Mouse (Mus musculus): Measurements from ENCODE around the gene Pdf.
"Not testable (repeated sequence)": the region's sequence is repeated elsewhere in the genome, so short reads cannot be mapped to it uniquely, and the experiment has no call there.

Gene Pdf

GRCm38 (mm10) chr8:107056076-107056972, 7.9 kb upstream of the Pdf start, which contains the start of the genes Cog8 and Nip7:
Gene Cog8, minus strand, starts transcription at chr8:107056689.
Gene Nip7, plus strand, starts transcription at chr8:107056877.
- ChIA-PET CTCF (interaction anchor here in 1 of 4 experiments (0.6 to 1.2 kb wide), 2 partner anchors 25 to 178 kb away, joined by 3 read pairs; partner anchors contain the start of gene Vps4a), POLR2A (interaction anchor here in 3 of 4 experiments (0.9 to 7.9 kb wide), 23 partner anchors 8 to 169 kb away, joined by 3 to 62 read pairs (median 4); partner anchors contain the start of genes Pdf (in 3 of the 3), Tmed6 (in 1 of the 3) and Utp4 (in 1 of the 3))

- CTCF ChIA-PET, result interaction anchor here in 2 of 4 experiments (0.6 to 0.9 kb wide), 2 partner anchors 14 to 50 kb away, joined by 3 to 5 read pairs; no protein-coding TSS in a partner anchor
- POLR2A ChIA-PET, result interaction anchor here in 2 of 4 experiments (1.1 to 7.9 kb wide), 6 partner anchors 9 to 116 kb away, joined by 3 to 76 read pairs (median 4); partner anchors contain the start of genes Sntb2 (in 1 of the 2) and Vps4a (in 1 of the 2)
Observed at GRCm38 (mm10) chr8:107052046-107052445, 3.6 kb upstream of the Pdf start.

GRCm38 (mm10) chr8:107049480-107049879, 1.1 kb upstream of the Pdf start:
- ChIA-PET CTCF (interaction anchor here in 3 of 4 experiments (0.5 to 1.0 kb wide), 4 partner anchors 20 to 349 kb away, joined by 3 read pairs; no protein-coding TSS in a partner anchor), POLR2A (interaction anchor here (0.5 to 7.9 kb wide), 32 partner anchors 7 to 899 kb away, joined by 3 to 76 read pairs (median 4); partner anchors contain the start of genes Vps4a (in 3 of the 4), Cog8 (in 2 of the 4), Nip7 (in 2 of the 4) and Sntb2 (in 2 of the 4))

- POLR2A ChIA-PET, result interaction anchor here (0.6 to 7.9 kb wide), 10 partner anchors 8 to 245 kb away, joined by 3 to 76 read pairs (median 10); partner anchors contain the start of genes Vps4a (in 2 of the 4), Cog8 (in 1 of the 4), Nip7 (in 1 of the 4) and Tmed6 (in 1 of the 4)
- CTCF ChIA-PET, result no interaction called here
Observed at GRCm38 (mm10) chr8:107046976-107047375, 1.4 kb downstream of the Pdf start.

GRCm38 (mm10) chr8:107045478-107045877, 2.9 kb downstream of the Pdf start:
- POLR2A ChIA-PET, result interaction anchor here in 3 of 4 experiments (0.6 to 7.9 kb wide), 13 partner anchors 8 to 21 kb away, joined by 3 to 76 read pairs (median 3); partner anchors contain the start of genes Cog8 (in 2 of the 3), Nip7 (in 2 of the 3) and Vps4a (in 2 of the 3)
- CTCF ChIA-PET, result interaction anchor here in 2 of 4 experiments (0.6 to 1.2 kb wide), 4 partner anchors 31 to 643 kb away, joined by 3 to 4 read pairs (median 4); no protein-coding TSS in a partner anchor

GRCm38 (mm10) chr8:107040632-107041031, 7.8 kb downstream of the Pdf start:
- CTCF ChIA-PET, result interaction anchor here (0.6 to 1.6 kb wide), 5 partner anchors 9 to 129 kb away, joined by 3 to 8 read pairs (median 6); partner anchors contain the start of gene Vps4a (in 1 of the 4)
- POLR2A ChIA-PET, result interaction anchor here (0.6 to 5.9 kb wide), 17 partner anchors 9 to 523 kb away, joined by 3 to 62 read pairs (median 4); partner anchors contain the start of genes Cog8 (in 1 of the 4), Nip7 (in 1 of the 4), Sntb2 (in 1 of the 4) and Tmed6 (in 1 of the 4)

GRCm38 (mm10) chr8:107036626-107037025, 11.8 kb downstream of the Pdf start:
- CTCF ChIA-PET, result no interaction called here
- POLR2A ChIA-PET, result interaction anchor here in 2 of 4 experiments (1.5 to 7.8 kb wide), 3 partner anchors 12 to 362 kb away, joined by 3 to 76 read pairs (median 4); partner anchors contain the start of gene Pdf (in 1 of the 2)

- POLR2A ChIA-PET, result interaction anchor here in 3 of 4 experiments (0.5 to 7.8 kb wide), 11 partner anchors 8 to 361 kb away, joined by 3 to 76 read pairs (median 3); partner anchors contain the start of genes Pdf (in 2 of the 3) and Cog8 (in 1 of the 3)
- CTCF ChIA-PET, result no interaction called here
Observed at GRCm38 (mm10) chr8:107035641-107036040, 12.8 kb downstream of the Pdf start.

- POLR2A ChIA-PET, result interaction anchor here in 1 of 4 experiments (7.8 kb wide), 1 partner anchor 15 kb away, joined by 76 read pairs; the partner anchor contains the start of gene Pdf
- CTCF ChIA-PET, result not testable (repeated sequence)
Observed at GRCm38 (mm10) chr8:107033609-107034008, 14.8 kb downstream of the Pdf start.

GRCm38 (mm10) chr8:107031577-107032090, 16.8 kb downstream of the Pdf start:
- ChIA-PET CTCF (interaction anchor here in 3 of 4 experiments (0.6 to 1.9 kb wide), 12 partner anchors 9 to 1020 kb away, joined by 3 to 6 read pairs (median 3); partner anchors contain the start of genes Ddx28 (in 1 of the 3) and Pdf (in 1 of the 3)), POLR2A (interaction anchor here (0.6 to 7.8 kb wide), 21 partner anchors 9 to 694 kb away, joined by 3 to 76 read pairs (median 3); partner anchors contain the start of genes Pdf (in 3 of the 4), Cog8 (in 2 of the 4), Nip7 (in 2 of the 4) and Smpd3 (in 1 of the 4))

- POLR2A ChIA-PET, result interaction anchor here (0.6 to 7.8 kb wide), 26 partner anchors 8 to 693 kb away, joined by 3 to 76 read pairs (median 3); partner anchors contain the start of genes Pdf (in 3 of the 4), Cog8 (in 1 of the 4), Nip7 (in 1 of the 4) and Smpd3 (in 1 of the 4)
- CTCF ChIA-PET, result interaction anchor here (0.5 to 1.9 kb wide), 15 partner anchors 10 to 1019 kb away, joined by 3 to 6 read pairs (median 3); partner anchors contain the start of genes Cog8 (in 1 of the 4), Ddx28 (in 1 of the 4), Nip7 (in 1 of the 4) and Pdf (in 1 of the 4)
Observed at GRCm38 (mm10) chr8:107030650-107031576, 17.5 kb downstream of the Pdf start, which contains the start of gene Vps4a. Gene Vps4a, plus strand, starts transcription at chr8:107031222.

- POLR2A ChIA-PET, result interaction anchor here in 3 of 4 experiments (0.9 to 7.8 kb wide), 8 partner anchors 7 to 26 kb away, joined by 3 to 76 read pairs (median 3); partner anchors contain the start of genes Cog8 (in 1 of the 3), Nip7 (in 1 of the 3) and Pdf (in 1 of the 3)
- CTCF ChIA-PET, result interaction anchor here (0.5 to 1.9 kb wide), 6 partner anchors 11 to 597 kb away, joined by 3 to 6 read pairs (median 4); no protein-coding TSS in a partner anchor
Observed at GRCm38 (mm10) chr8:107030058-107030457, 18.4 kb downstream of the Pdf start.

- CTCF ChIA-PET, result interaction anchor here in 2 of 4 experiments (0.6 to 1.4 kb wide), 2 partner anchors 17 to 158 kb away, joined by 3 read pairs; no protein-coding TSS in a partner anchor
- POLR2A ChIA-PET, result interaction anchor here in 2 of 4 experiments (0.9 to 7.8 kb wide), 4 partner anchors 13 to 27 kb away, joined by 3 to 76 read pairs (median 4); partner anchors contain the start of genes Cog8 (in 1 of the 2), Nip7 (in 1 of the 2) and Pdf (in 1 of the 2)
Observed at GRCm38 (mm10) chr8:107029310-107029709, 19.1 kb downstream of the Pdf start.

- CTCF ChIA-PET, result interaction anchor here in 1 of 4 experiments (0.9 kb wide), 1 partner anchor 26 kb away, joined by 3 read pairs; no protein-coding TSS in a partner anchor
- POLR2A ChIA-PET, result interaction anchor here in 2 of 4 experiments (0.8 to 1.5 kb wide), 4 partner anchors 10 to 43 kb away, joined by 3 to 5 read pairs (median 3); no protein-coding TSS in a partner anchor
Observed at GRCm38 (mm10) chr8:107023479-107023878, 24.9 kb downstream of the Pdf start.

- ChIA-PET CTCF (interaction anchor here in 1 of 4 experiments (2.6 kb wide), 1 partner anchor 13 kb away, joined by 13 read pairs; no protein-coding TSS in a partner anchor), POLR2A (interaction anchor here (0.6 to 1.9 kb wide), 8 partner anchors 16 to 920 kb away, joined by 3 to 8 read pairs (median 4); partner anchors contain the start of gene Pdf (in 1 of the 4))
Observed at GRCm38 (mm10) chr8:107014915-107015314, 33.5 kb downstream of the Pdf start.

Data from embryonic stem cell, embryonic (primary cell).